Comparison of ENCODE assay signal across 8 mouse cellular contexts in genomic region chr8:116438895-116439294, GRCm38 (mm10).
DNase-seq lines count a peak whose midpoint lies in the region; ATAC-seq and TF ChIP-seq lines count a peak whose summit lies in the region.

No protein-coding gene starts in this region.

- H3K4me2 ChIP-seq in lung, embryonic 14.5 days: no peak overlapping the region

- peak; percentile 93 for TF ChIP-seq CTCF in lung, embryonic 14.5 days (IDR thresholded peaks at IDR 0.05; ENCODE audit: low read depth)

- no peaks in the 10 kb centered on the region for H3K9me3 ChIP-seq in lung, embryonic 14.5 days (ENCODE audit: low read depth, low read length)

- DNase-seq in CD8-positive naive resting alpha-beta T cell, adult 2 months (ENCODE audit: low read depth in 2 of 2, low spot score in 2 of 2): peak; percentile 4 to 17
- DNase-seq in adrenal gland, postnatal 10 days: peak; percentile 84
- peak; percentile 76 for DNase-seq in embryo, embryonic 11.5 days (ENCODE audit: low read depth, low spot score)
- peak; percentile 11 to 47 for DNase-seq in heart, adult 9 months (ENCODE audit: low spot score in 2 of 2)
- DNase-seq in kidney, postnatal 4 days: peak; percentile 88 to 90
- peak; percentile 95 for DNase-seq in lung, embryonic 14.5 days
- peak; percentile 77 to 85 for DNase-seq in right cerebral cortex, postnatal 10 days (ENCODE audit: low spot score in 2 of 2)
- DNase-seq in urinary bladder, postnatal 10 days (ENCODE audit: low spot score): peak; percentile 32

- no peak overlapping the region for H3K4me3 ChIP-seq in lung, embryonic 14.5 days (ENCODE audit: low read depth, low read length)

- no peaks in the 10 kb centered on the region for H3K4me1 ChIP-seq in lung, embryonic 14.5 days (ENCODE audit: insufficient read depth)

- H3K9ac ChIP-seq in lung, embryonic 14.5 days: no peak overlapping the region

- H3K36me3 ChIP-seq in lung, embryonic 14.5 days (ENCODE audit: insufficient read depth): no peaks in the 10 kb centered on the region

- H3K27ac ChIP-seq in lung, embryonic 14.5 days (ENCODE audit: low read depth): no peak overlapping the region

- H3K27me3 ChIP-seq in lung, embryonic 14.5 days (ENCODE audit: insufficient read depth, low read length): no peaks in the 10 kb centered on the region

- peak; percentile 77 for ATAC-seq in lung, embryonic 14.5 days (ENCODE audit: insufficient read depth)

- WGBS in lung, embryonic 14.5 days: 8% methylated on average over 7 of the region's 7 CpGs

Comparison
In these comparisons a context has a peak if more than half of its experiments do, and no peak if none do; other contexts are left out.
1. DNase-seq: peak in every context shown above with its lines; median percentile 95 in lung, embryonic 14.5 days; 89 in kidney, postnatal 4 days; 84 in adrenal gland, postnatal 10 days; 81 in right cerebral cortex, postnatal 10 days; 76 in embryo, embryonic 11.5 days; 32 in urinary bladder, postnatal 10 days; 29 in heart, adult 9 months; 10 in CD8-positive naive resting alpha-beta T cell, adult 2 months.